Mouse (Mus musculus) liver, adult (tissue): ENCODE measurements around the gene Lcn8.
"Not testable (repeated sequence)": the region's sequence is repeated elsewhere in the genome, so short reads cannot be mapped to it uniquely, and the experiment has no call there.

ENCODE experiments used
- GATA4 ChIP-seq: IDR thresholded peaks from 2 replicates; pipeline ENCODE4 v1.6.1; 2014; ENCODE audit warnings: mild to moderate bottlenecking, low read length; ENCODE audit not compliant: insufficient replicate concordance

The Lcn8 gene

GRCm38 (mm10) chr2:25656691-25657090 lies 3.8 kb downstream of the Lcn8 start:
- TF ChIP-seq GATA4 = no peak

- no peak for TF ChIP-seq GATA4
Measured at GRCm38 (mm10) chr2:25657246-25657645, 4.3 kb downstream of the Lcn8 start.

GRCm38 (mm10) chr2:25657652-25658051 lies 4.7 kb downstream of the Lcn8 start, which contains the start of gene Lcn5:
Gene Lcn5 (plus strand): TSS chr2:25657952.
- TF ChIP-seq GATA4 = no peak

- no peak for TF ChIP-seq GATA4
Measured at GRCm38 (mm10) chr2:25660279-25660678, 7.4 kb downstream of the Lcn8 start.

- TF ChIP-seq GATA4 = no peak
Measured at GRCm38 (mm10) chr2:25661245-25661970, 8.5 kb downstream of the Lcn8 start.

GRCm38 (mm10) chr2:25663511-25663910 lies 10.6 kb downstream of the Lcn8 start:
- no peak for TF ChIP-seq GATA4

- TF ChIP-seq GATA4 = no peak
Measured at GRCm38 (mm10) chr2:25664125-25664524, 11.2 kb downstream of the Lcn8 start.

GRCm38 (mm10) chr2:25666516-25666915 lies 13.6 kb downstream of the Lcn8 start:
- no peak for TF ChIP-seq GATA4

- TF ChIP-seq GATA4 = no peak
Measured at GRCm38 (mm10) chr2:25676486-25676885, 23.6 kb downstream of the Lcn8 start, which contains the start of gene Lcn6. Gene Lcn6 (plus strand): TSS chr2:25676786.

- TF ChIP-seq GATA4 = no peak
Measured at GRCm38 (mm10) chr2:25679559-25679958, 26.6 kb downstream of the Lcn8 start.

GRCm38 (mm10) chr2:25682426-25682825 lies 29.5 kb downstream of the Lcn8 start, which contains the start of gene Lcn10:
Gene Lcn10 (plus strand): TSS chr2:25682726.
- TF ChIP-seq GATA4 = no peak

GRCm38 (mm10) chr2:25686941-25687340 lies 34.0 kb downstream of the Lcn8 start:
- no peak for TF ChIP-seq GATA4

- no peak for TF ChIP-seq GATA4
Measured at GRCm38 (mm10) chr2:25694605-25695004, 41.7 kb downstream of the Lcn8 start.

- no peak for TF ChIP-seq GATA4
Measured at GRCm38 (mm10) chr2:25696951-25697350, 44.0 kb downstream of the Lcn8 start.

GRCm38 (mm10) chr2:25698696-25699095 lies 45.8 kb downstream of the Lcn8 start:
- no peak for TF ChIP-seq GATA4

GRCm38 (mm10) chr2:25699743-25700142 lies 46.8 kb downstream of the Lcn8 start, which contains the start of gene Obp2a:
Gene Obp2a (plus strand): TSS chr2:25700043.
- not testable (repeated sequence) for TF ChIP-seq GATA4

GRCm38 (mm10) chr2:25701001-25701400 lies 48.1 kb downstream of the Lcn8 start:
- no peak for TF ChIP-seq GATA4
